26 mouse cellular contexts compared by ENCODE assay signal in the genomic region with DNA sequence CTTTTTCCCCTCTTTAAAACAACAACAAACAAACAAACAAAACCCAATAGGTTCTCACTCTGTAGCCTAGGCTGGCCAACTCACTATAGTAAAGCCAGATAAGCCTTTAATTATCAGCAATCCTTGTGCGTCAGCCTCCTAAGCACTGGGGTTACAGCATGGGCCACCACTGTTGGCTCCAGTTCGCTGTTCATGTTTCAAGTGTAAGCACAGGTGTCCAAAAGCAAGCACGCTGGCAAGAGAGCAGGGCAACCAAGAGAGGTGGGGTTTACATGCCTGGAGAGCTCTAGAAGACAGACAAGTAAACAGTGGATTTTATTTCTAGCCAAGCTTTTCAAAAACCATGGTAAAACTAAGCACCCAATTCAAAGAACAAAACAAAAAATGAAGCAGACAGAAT. TPM values are rescaled to one million over a fixed set of nuclear protein-coding genes. Genes with fewer than 3 reads are reported as not detected.
DNase-seq lines count a peak whose midpoint lies in the region; ATAC-seq and TF ChIP-seq lines count a peak whose summit lies in the region.
"Had no signal": no experiment of that assay in that cellular context is flagged by ENCODE, and none has a peak within 500 bp of the region (broad histone marks: within the 10 kb centered on the region; RNA-seq: fewer than 3 reads in every experiment).

No protein-coding gene starts in this region.

- no peak overlapping the region for H3K9ac ChIP-seq in lung, embryonic 16.5 days (ENCODE audit: low read length)
- no peak overlapping the region for H3K9ac ChIP-seq in stomach, postnatal 0 days (ENCODE audit: low read length)
- H3K9ac ChIP-seq: embryonic facial prominence, embryonic 13.5 days; forebrain, embryonic 15.5 days; hindbrain, embryonic 15.5 days had no signal

- 67% methylated on average over 3 of the region's 3 CpGs for WGBS in lung, adult 2 months
- WGBS in lung, embryonic 16.5 days = 58% methylated on average over 3 of the region's 3 CpGs
- WGBS in stomach, postnatal 0 days = 59% methylated on average over 3 of the region's 3 CpGs

- no peaks in the 10 kb centered on the region for H3K9me3 ChIP-seq in lung, embryonic 16.5 days (ENCODE audit: control insufficient read depth, low read length)
- H3K9me3 ChIP-seq in stomach, postnatal 0 days (ENCODE audit: control insufficient read depth, low read length) = no peaks in the 10 kb centered on the region
- H3K9me3 ChIP-seq: embryonic facial prominence, embryonic 13.5 days; forebrain, embryonic 10.5 days; forebrain, embryonic 15.5 days; heart, embryonic 10.5 days; hindbrain, embryonic 10.5 days; hindbrain, embryonic 15.5 days had no signal

- H3K4me3 ChIP-seq in gastrocnemius, adult 2 months = no peak overlapping the region
- no peak overlapping the region for H3K4me3 ChIP-seq in lung, adult 2 months (replicated peaks; ENCODE audit: extremely low read depth, low read depth, low read length)
- H3K4me3 ChIP-seq in lung, embryonic 16.5 days (ENCODE audit: low read length) = no peak overlapping the region
- no peak overlapping the region for H3K4me3 ChIP-seq in stomach, postnatal 0 days (ENCODE audit: low read depth, low read length)
- H3K4me3 ChIP-seq: embryonic facial prominence, embryonic 13.5 days; erythroblast, embryonic 14.5 days; forebrain, embryonic 10.5 days; forebrain, embryonic 15.5 days; heart, embryonic 10.5 days; hindbrain, embryonic 10.5 days; hindbrain, embryonic 15.5 days had no signal

- intact Hi-C loops in gastrocnemius, adult 2 months (cut with DNase I) = no loop called here

- no peak for TF ChIP-seq POLR2A in lung, adult 2 months (IDR thresholded peaks at IDR 0.05; ENCODE audit: borderline replicate concordance, extremely low read depth, low read depth, low read length)

- ATAC-seq in lung, embryonic 16.5 days (ENCODE audit: low read depth) = peak; percentile 58; the same call in 1 of the 2 replicates
- ATAC-seq in stomach, postnatal 0 days (ENCODE audit: low FRiP score, low TSS enrichment) = no peak
- ATAC-seq: activated CD4-positive, CD25-positive, alpha-beta regulatory T cell, adult 4 months; forebrain, embryonic 15.5 days; Patski had no signal

- no peaks in the 10 kb centered on the region for H3K27me3 ChIP-seq in lung, embryonic 16.5 days (ENCODE audit: control insufficient read depth, insufficient read depth, low read depth, low read length)
- H3K27me3 ChIP-seq in stomach, postnatal 0 days (ENCODE audit: control insufficient read depth, insufficient read depth, low read length) = no peaks in the 10 kb centered on the region
- H3K27me3 ChIP-seq: CH12.LX; embryonic facial prominence, embryonic 13.5 days; forebrain, embryonic 15.5 days; hindbrain, embryonic 15.5 days; Patski had no signal

- H3K4me1 ChIP-seq in lung, adult 2 months (ENCODE audit: control insufficient read depth, insufficient read depth, low read length) = 0 out of 2 replicates have a peak, but pooled peaks cover 3% of the 10 kb centered on the region
- peaks cover 15% of the 10 kb centered on the region for H3K4me1 ChIP-seq in lung, embryonic 16.5 days (replicated peaks; ENCODE audit: control insufficient read depth, insufficient read depth, low read length)
- H3K4me1 ChIP-seq in stomach, postnatal 0 days (replicated peaks; ENCODE audit: control insufficient read depth, insufficient read depth) = 0 out of 2 replicates have a peak, but pooled peaks cover 3% of the 10 kb centered on the region
- H3K4me1 ChIP-seq: forebrain, embryonic 15.5 days; hindbrain, embryonic 15.5 days had no signal

- peak overlapping the region; percentile 73 for H3K27ac ChIP-seq in gastrocnemius, adult 2 months
- H3K27ac ChIP-seq in lung, embryonic 16.5 days (ENCODE audit: low read length) = no peak overlapping the region
- H3K27ac ChIP-seq in stomach, postnatal 0 days (replicated peaks) = no peak overlapping the region
- H3K27ac ChIP-seq: embryonic facial prominence, embryonic 13.5 days; forebrain, embryonic 10.5 days; forebrain, embryonic 15.5 days; heart, embryonic 10.5 days; hindbrain, embryonic 10.5 days; hindbrain, embryonic 15.5 days had no signal

- TF ChIP-seq EP300 in stomach, postnatal 0 days (optimal IDR thresholded peaks at IDR 0.05) = no peak

- TF ChIP-seq CTCF in gastrocnemius, adult 2 months (IDR thresholded peaks at IDR 0.05) = no peak
- TF ChIP-seq CTCF in lung, adult 2 months (IDR thresholded peaks at IDR 0.05; ENCODE audit: insufficient read depth, low read length) = no peak
- no peak for TF ChIP-seq CTCF in stomach, postnatal 0 days (IDR thresholded peaks at IDR 0.05; ENCODE audit: low read depth)

- DNase-seq in gastrocnemius, adult 2 months = peak; percentile 71
- DNase-seq in gastrocnemius, postnatal 10 days = no peak
- peak; percentile 22 for DNase-seq in lung, adult 2 months
- DNase-seq in lung, postnatal 25 days (ENCODE audit: low spot score) = peak; percentile 71
- no peak for DNase-seq in stomach, postnatal 0 days (ENCODE audit: low spot score)
- no peak for DNase-seq in frontal cortex, postnatal 25 days (ENCODE audit: low spot score in 2 of 2)
- no peak for DNase-seq in urinary bladder, postnatal 36 days (ENCODE audit: low spot score in 2 of 2)
- DNase-seq: adrenal gland, postnatal 14 days; cerebellum, adult 11-12 months; cerebellum, adult 9-10 months; cerebellum, postnatal 25 days; gastrocnemius, postnatal 36 days; heart, adult 18-20 months; heart, postnatal 10 days had no signal

- H3K36me3 ChIP-seq in lung, embryonic 16.5 days (ENCODE audit: control insufficient read depth, insufficient read depth, low read length) = peaks cover 28% of the 10 kb centered on the region
- H3K36me3 ChIP-seq in stomach, postnatal 0 days (ENCODE audit: control insufficient read depth, insufficient read depth, low read length) = peaks cover 16% of the 10 kb centered on the region

- H3K4me2 ChIP-seq in lung, embryonic 16.5 days (ENCODE audit: low read depth, low read length) = no peak overlapping the region
- H3K4me2 ChIP-seq in stomach, postnatal 0 days (replicated peaks; ENCODE audit: low read depth) = no peak overlapping the region
- H3K4me2 ChIP-seq: embryonic facial prominence, embryonic 13.5 days; forebrain, embryonic 15.5 days; hindbrain, embryonic 15.5 days had no signal

RNA-seq across cellular contexts. Expression of a gene that starts 0.7 kb away (rescaled TPM):
- total RNA-seq in gastrocnemius, adult 2 months (2021) = 1 to 10 TPM; 3.8 to 5.6 TPM
- total RNA-seq in gastrocnemius, postnatal 10 days (2021) = 1 to 10 TPM; 2.8 to 5.5 TPM
- 9.0 and 14.1 TPM in 2 replicates for polyA plus RNA-seq in lung, adult 2 months (2012; rRNA removed)
- not detected in 2 replicates for polyA plus RNA-seq in lung, embryonic 16.5 days (2015; fragmentation: Nextera tagmentation; extraction: Ambion mirVana)
- polyA plus RNA-seq in stomach, postnatal 0 days (2015; fragmentation: Nextera tagmentation; extraction: Ambion mirVana) = not detected in 2 replicates
- total RNA-seq: adrenal gland, adult 18-20 months had no signal
- polyA plus RNA-seq: activated CD4-positive, CD25-positive, alpha-beta regulatory T cell, adult 4 months; embryonic facial prominence, embryonic 13.5 days; forebrain, embryonic 15.5 days had no signal

RNA-seq across cellular contexts. Expression of a gene that starts 21.4 kb away (rescaled TPM):
- total RNA-seq in gastrocnemius, adult 2 months (2021) = 10 to 100 TPM; 32.9 to 34.7 TPM
- 10 to 100 TPM; 26.8 to 29.3 TPM for total RNA-seq in gastrocnemius, postnatal 10 days (2021)
- 45.7 and 52.3 TPM in 2 replicates for polyA plus RNA-seq in lung, adult 2 months (2012; rRNA removed)
- 5.7 and 6.9 TPM in 2 replicates for polyA plus RNA-seq in lung, embryonic 16.5 days (2015; fragmentation: Nextera tagmentation; extraction: Ambion mirVana)
- 3.5 and 4.3 TPM in 2 replicates for polyA plus RNA-seq in stomach, postnatal 0 days (2015; fragmentation: Nextera tagmentation; extraction: Ambion mirVana)

RNA-seq across cellular contexts. Expression of a gene that starts 37.1 kb away (rescaled TPM):
- total RNA-seq in gastrocnemius, adult 2 months (2021) = 10 to 100 TPM; 37.8 to 46.5 TPM
- total RNA-seq in gastrocnemius, postnatal 10 days (2021) = 10 to 100 TPM; 41.8 to 44.7 TPM
- polyA plus RNA-seq in lung, adult 2 months (2012; rRNA removed) = 19.7 and 20.2 TPM in 2 replicates
- polyA plus RNA-seq in lung, embryonic 16.5 days (2015; fragmentation: Nextera tagmentation; extraction: Ambion mirVana) = 18.1 and 18.3 TPM in 2 replicates
- 14.4 TPM in 2 replicates for polyA plus RNA-seq in stomach, postnatal 0 days (2015; fragmentation: Nextera tagmentation; extraction: Ambion mirVana)

Comparison
In these comparisons a context has a peak if more than half of its experiments do, and no peak if none do; other contexts are left out.
1. DNase-seq: peak in gastrocnemius, adult 2 months (single experiment), lung, adult 2 months (single experiment) and lung, postnatal 25 days (single experiment); none in gastrocnemius, postnatal 10 days (single experiment), stomach, postnatal 0 days (single experiment), frontal cortex, postnatal 25 days (0 of 2) and urinary bladder, postnatal 36 days (0 of 2).